Mouse (Mus musculus) megakaryocyte, adult 5-6 weeks (primary cell): Measurements from ENCODE around the gene Plscr1. TPM values are rescaled to one million over a fixed set of nuclear protein-coding genes. Genes with fewer than 3 reads are reported as not detected.
A peak's percentile ranks its signal among the peaks of the same experiment; 100 is the strongest.

Experiments
- ATAC-seq: 2 replicates; pipeline ENCODE4 v1.8.0; 2016; ENCODE audit warnings: mild to moderate bottlenecking, inconsistent platforms; ENCODE audit not compliant: poor library complexity, severe bottlenecking
- total RNA-seq, 2 experiments: library from RNA; stranded (forward) in 1 of 2; stranded (reverse) in 1 of 2; fragments of 153-499, 151-499 nt in 1 of 2; fragments of 221-1000, 200-1000 nt in 1 of 2; gene quantifications; 2 replicates each; pipeline versions ENCODE4 v1.2.3 to v1.2.4; 2015 to 2017

Plscr1 gene
- total RNA-seq, 2 experiments from 2014 or later: 19.8 to 35.0 TPM

GRCm38 (mm10) chr9:92252718-92253117, 3.2 kb downstream of the Plscr1 start:
- peak; percentile 15 for ATAC-seq

GRCm38 (mm10) chr9:92253585-92254321, 4.2 kb downstream of the Plscr1 start:
- no peak for ATAC-seq

GRCm38 (mm10) chr9:92260481-92261159, 11.1 kb downstream of the Plscr1 start:
- no peak for ATAC-seq

- ATAC-seq: peak; percentile 11; the same call in 1 of the 2 replicates
Measured at GRCm38 (mm10) chr9:92265719-92266118, 16.2 kb downstream of the Plscr1 start.

GRCm38 (mm10) chr9:92266558-92267171, 17.1 kb downstream of the Plscr1 start:
- ATAC-seq: no peak

- ATAC-seq: no peak
Measured at GRCm38 (mm10) chr9:92267732-92268131, 18.2 kb downstream of the Plscr1 start.

- peak; percentile 85 for ATAC-seq
Measured at GRCm38 (mm10) chr9:92269829-92270404, 20.4 kb downstream of the Plscr1 start.

GRCm38 (mm10) chr9:92270927-92271326, 21.4 kb downstream of the Plscr1 start:
- ATAC-seq: no peak

GRCm38 (mm10) chr9:92272650-92273049, 23.1 kb downstream of the Plscr1 start:
- no peak for ATAC-seq

- ATAC-seq: no peak
Measured at GRCm38 (mm10) chr9:92273271-92273670, 23.7 kb downstream of the Plscr1 start.

GRCm38 (mm10) chr9:92273956-92274762, 24.6 kb downstream of the Plscr1 start:
- peak; percentile 20; the same call in 1 of the 2 replicates for ATAC-seq

GRCm38 (mm10) chr9:92275486-92276207, 26.1 kb downstream of the Plscr1 start, which contains the start of gene Plscr2:
Gene Plscr2 (plus strand): TSS chr9:92275602.
- ATAC-seq: no peak

- ATAC-seq: no peak
Measured at GRCm38 (mm10) chr9:92276360-92276759, 26.8 kb downstream of the Plscr1 start.

GRCm38 (mm10) chr9:92280048-92280447, 30.5 kb downstream of the Plscr1 start:
- ATAC-seq: no peak

GRCm38 (mm10) chr9:92282563-92283171, 33.1 kb downstream of the Plscr1 start:
- peak; percentile 33; the same call in 1 of the 2 replicates for ATAC-seq

- peak; percentile 57 for ATAC-seq
Measured at GRCm38 (mm10) chr9:92289675-92290074, 40.1 kb downstream of the Plscr1 start.

- ATAC-seq: 0 out of 2 replicates have a peak, but pooled peaks have one; percentile 25
Measured at GRCm38 (mm10) chr9:92292169-92292568, 42.6 kb downstream of the Plscr1 start.

- ATAC-seq: no peak
Measured at GRCm38 (mm10) chr9:92292922-92293321, 43.4 kb downstream of the Plscr1 start.
